Mouse (Mus musculus) cerebellum, adult 2 months (tissue): ENCODE results near the gene Myrip. TPM values are rescaled to one million over a fixed set of nuclear protein-coding genes. Genes with fewer than 3 reads are reported as not detected.
A peak's percentile ranks its signal among the peaks of the same experiment; 100 is the strongest.

Experiments used
- DNase-seq, 2 experiments: peaks; one replicate each; pipeline ENCODE4 v3.0.0; 2021
- H3K27ac ChIP-seq: fragments of 200-500 bp; 2 replicates; pipeline ENCODE4 v1.5.1; 2012; ENCODE audit warnings: low read length, control low read depth, inconsistent platforms; ENCODE audit not compliant: insufficient read depth
- H3K27me3 ChIP-seq: fragments of 200-500 bp; 2 replicates; pipeline ENCODE4 v1.6.1; 2012; ENCODE audit warnings: inconsistent platforms, mild to moderate bottlenecking, low read length, moderate library complexity; ENCODE audit not compliant: control insufficient read depth, insufficient read depth
- H3K4me1 ChIP-seq: fragments of 200-500 bp; 2 replicates; pipeline ENCODE4 v1.6.1; 2011; ENCODE audit warnings: low read length; ENCODE audit not compliant: control insufficient read depth, insufficient read depth
- H3K4me3 ChIP-seq: fragments of 200-500 bp; replicated peaks from 2 replicates; pipeline ENCODE3; 2011; ENCODE audit warnings: mild to moderate bottlenecking, low read depth, low read length, control low read depth; ENCODE audit not compliant: insufficient read depth
- CTCF ChIP-seq: fragments of 200-500 bp; IDR thresholded peaks from 2 replicates; pipeline ENCODE4 v1.5.1; 2011; ENCODE audit warnings: low read depth, mild to moderate bottlenecking, control low read depth, low read length, moderate library complexity, borderline replicate concordance; ENCODE audit not compliant: insufficient read depth
- POLR2A ChIP-seq: fragments of 200-500 bp; IDR thresholded peaks from 2 replicates; pipeline ENCODE4 v1.6.1; 2011; ENCODE audit warnings: low read length, control low read depth, borderline replicate concordance; ENCODE audit not compliant: insufficient read depth
- WGBS: fragments of 180-500 bp; shearing (Covaris S2); methylation state at CpG from one replicate; pipeline ENCODE4 v1.1.7; 2018; 5-methylcytosine and 5-hydroxymethylcytosine counted together
- polyA plus RNA-seq: library from polyadenylated mRNA; depleted of rRNA; stranded (reverse); fragments of >200 nt; gene quantifications from 2 replicates; pipeline ENCODE4 v1.2.3, GENCODE M21; 2012

The Myrip gene
- polyA plus RNA-seq, 1 experiment = 18.2 TPM

DNA sequence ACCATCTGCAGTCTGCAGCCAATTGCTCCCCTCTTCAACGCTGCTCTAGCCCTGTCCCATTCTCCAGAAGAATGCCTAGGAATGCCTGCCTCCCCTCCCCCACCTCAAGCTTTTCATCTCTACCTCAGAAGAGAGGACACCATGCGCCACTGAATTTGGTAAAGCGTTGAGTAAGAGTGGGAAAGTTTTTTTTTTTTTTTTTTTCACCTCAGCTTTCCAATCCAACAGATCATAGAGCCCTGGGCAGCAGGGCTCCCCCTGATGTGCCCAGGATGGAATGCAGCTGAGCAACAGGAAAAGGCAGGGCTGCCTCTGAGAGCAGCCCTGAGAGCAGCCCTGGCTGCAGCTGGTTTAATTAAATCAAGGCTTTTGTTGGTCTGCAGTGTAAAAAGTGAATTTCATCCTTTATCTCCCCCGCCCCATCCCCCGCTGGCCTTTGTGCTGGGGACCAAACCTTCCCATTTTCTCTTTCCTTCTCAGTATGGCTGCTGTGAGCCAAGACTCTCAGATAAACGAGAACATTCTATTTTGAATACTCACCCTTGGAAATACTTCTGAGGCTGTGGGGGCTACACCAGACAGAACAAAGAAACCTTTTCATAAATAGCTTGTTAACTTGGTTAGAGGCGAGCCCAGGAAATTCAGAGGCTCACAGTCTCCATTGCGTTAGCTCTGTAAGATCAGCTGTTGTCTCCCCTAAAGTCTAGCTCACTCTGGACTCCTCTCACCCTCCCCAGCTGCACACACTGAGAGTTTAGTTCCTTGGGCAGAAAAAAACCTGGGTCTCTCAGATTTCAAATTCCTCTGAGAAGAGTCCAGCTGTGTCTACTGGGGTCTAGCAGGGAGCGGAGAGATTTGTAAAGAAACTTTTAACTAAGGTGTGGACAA lies 154.7 kb downstream of the Myrip start:
- Histone ChIP-seq H3K27ac (no peak overlapping the region), H3K4me1 (no peaks in the 10 kb centered on the region), H3K27me3 (no peaks in the 10 kb centered on the region), H3K4me3 (no peak overlapping the region)
- DNase-seq = no peak
- TF ChIP-seq POLR2A (no peak), CTCF (no peak)
- 33% methylated on average over 9 of the region's 9 CpGs for WGBS

DNA sequence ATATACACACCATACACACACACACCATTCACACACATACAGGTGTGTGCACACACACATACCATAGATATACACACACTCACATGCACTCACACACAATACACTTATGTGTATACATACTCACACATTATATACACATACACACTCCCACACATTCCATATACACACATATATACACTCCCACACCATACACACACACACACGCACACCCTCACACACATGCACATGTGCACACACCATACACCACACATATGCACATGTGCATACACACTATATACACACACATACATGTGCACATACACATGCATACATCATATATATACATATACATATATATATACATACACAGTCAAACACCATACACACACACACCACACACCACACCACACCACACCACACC lies 169.1 kb downstream of the Myrip start:
- H3K27ac ChIP-seq = no peak overlapping the region
- 100% methylated on average over 1 of the region's 1 CpGs for WGBS
- H3K4me1 ChIP-seq = no peaks in the 10 kb centered on the region
- H3K27me3 ChIP-seq = no peaks in the 10 kb centered on the region
- no peak for DNase-seq
- TF ChIP-seq CTCF = no peak
- no peak for TF ChIP-seq POLR2A
- H3K4me3 ChIP-seq = no peak overlapping the region

DNA sequence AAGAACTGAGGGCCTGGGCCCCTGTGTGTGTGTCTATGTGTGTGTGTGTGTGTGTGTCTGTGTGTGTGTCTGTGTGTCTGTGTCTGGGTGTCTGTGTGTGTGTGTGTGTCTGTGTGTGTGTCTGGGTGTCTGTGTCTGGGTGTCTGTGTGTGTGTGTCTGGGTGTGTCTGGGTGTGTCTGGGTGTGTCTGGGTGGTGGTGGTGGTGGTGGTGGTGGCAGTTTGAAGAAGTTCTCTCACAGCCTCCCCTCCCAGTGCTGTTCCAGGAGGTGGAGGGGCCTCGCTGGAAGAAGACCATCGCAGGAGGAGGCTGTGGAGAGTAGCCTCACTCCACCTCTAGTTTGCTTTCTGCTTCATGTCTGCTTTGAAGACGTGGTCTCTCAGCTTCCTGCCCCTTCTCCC lies 180.3 kb downstream of the Myrip start:
- WGBS = 79% methylated on average over 3 of the region's 3 CpGs
- no peak overlapping the region for H3K27ac ChIP-seq
- no peaks in the 10 kb centered on the region for H3K4me1 ChIP-seq
- no peak overlapping the region for H3K4me3 ChIP-seq
- TF ChIP-seq POLR2A = no peak
- TF ChIP-seq CTCF = no peak
- H3K27me3 ChIP-seq = no peaks in the 10 kb centered on the region
- no peak for DNase-seq

DNA sequence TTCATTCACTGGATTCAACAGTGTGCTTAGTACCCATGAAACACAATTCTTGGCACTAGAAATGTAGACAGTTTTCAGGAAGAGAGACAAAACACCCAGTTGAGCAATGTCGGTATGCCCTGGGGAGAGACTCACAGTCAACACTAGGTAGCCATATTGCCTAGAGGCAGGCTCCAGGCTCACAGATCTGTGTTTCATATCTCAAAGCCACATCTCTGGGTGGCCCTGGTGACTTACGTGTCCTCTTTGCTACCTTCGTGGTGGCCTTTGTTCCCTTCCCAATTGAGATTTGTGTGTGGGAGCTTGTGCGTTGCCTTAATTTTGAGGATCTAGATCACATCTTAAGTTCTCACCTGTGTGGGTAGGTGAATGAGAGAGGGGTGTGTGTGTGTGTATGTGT lies 181.1 kb downstream of the Myrip start:
- DNase-seq = no peak
- no peak overlapping the region for H3K27ac ChIP-seq
- WGBS = 91% methylated on average over 4 of the region's 4 CpGs
- H3K4me1 ChIP-seq = no peaks in the 10 kb centered on the region
- no peaks in the 10 kb centered on the region for H3K27me3 ChIP-seq
- no peak for TF ChIP-seq POLR2A
- TF ChIP-seq CTCF = no peak
- no peak overlapping the region for H3K4me3 ChIP-seq

DNA sequence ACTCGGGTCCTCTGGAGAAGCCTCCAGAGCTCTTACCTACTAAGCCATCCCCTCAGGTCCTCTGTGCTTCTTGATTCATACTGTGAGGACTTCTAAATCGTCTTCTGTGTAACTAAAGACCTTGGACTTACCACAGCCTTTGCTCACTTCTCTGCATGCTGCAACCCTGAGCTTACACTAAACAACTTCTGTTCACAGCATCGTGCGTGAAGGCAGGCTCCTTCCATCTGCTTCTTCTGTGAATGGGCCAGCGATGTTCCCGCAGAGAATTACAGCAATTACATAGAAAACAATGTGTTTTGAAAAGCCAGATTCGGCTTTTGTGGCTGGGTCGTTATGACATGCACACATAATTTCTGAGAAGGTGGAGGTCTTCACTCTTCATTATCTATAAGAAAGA lies 181.8 kb downstream of the Myrip start:
- DNase-seq = no peak
- Histone ChIP-seq H3K4me3 (no peak overlapping the region), H3K4me1 (no peaks in the 10 kb centered on the region), H3K27ac (no peak overlapping the region), H3K27me3 (no peaks in the 10 kb centered on the region)
- WGBS = 68% methylated on average over 8 of the region's 8 CpGs
- no peak for TF ChIP-seq POLR2A
- TF ChIP-seq CTCF = no peak

DNA sequence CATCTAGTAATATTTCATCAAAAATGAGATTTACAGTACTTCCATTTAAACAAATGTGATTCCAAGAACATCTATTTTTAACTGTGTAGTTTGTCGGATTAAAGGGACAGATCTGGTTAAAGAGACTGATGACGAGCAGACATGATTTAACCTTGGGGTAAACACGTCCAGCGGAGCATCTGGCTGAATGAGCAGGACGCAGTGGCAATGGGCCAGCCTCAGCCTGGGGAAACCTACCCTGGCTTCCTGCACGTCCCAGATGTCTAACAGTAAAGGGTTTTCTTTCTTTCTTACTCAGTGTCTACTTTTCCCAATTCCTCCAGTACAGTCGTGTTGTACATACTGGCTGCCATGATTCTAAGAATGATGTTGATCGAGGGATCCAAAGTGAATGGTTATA lies 185.8 kb downstream of the Myrip start:
- no peaks in the 10 kb centered on the region for H3K4me1 ChIP-seq
- DNase-seq = no peak
- TF ChIP-seq POLR2A = no peak
- TF ChIP-seq CTCF = no peak
- WGBS = 41% methylated on average over 8 of the region's 8 CpGs
- H3K27me3 ChIP-seq = no peaks in the 10 kb centered on the region
- H3K27ac ChIP-seq = no peak overlapping the region
- H3K4me3 ChIP-seq = no peak overlapping the region

DNA sequence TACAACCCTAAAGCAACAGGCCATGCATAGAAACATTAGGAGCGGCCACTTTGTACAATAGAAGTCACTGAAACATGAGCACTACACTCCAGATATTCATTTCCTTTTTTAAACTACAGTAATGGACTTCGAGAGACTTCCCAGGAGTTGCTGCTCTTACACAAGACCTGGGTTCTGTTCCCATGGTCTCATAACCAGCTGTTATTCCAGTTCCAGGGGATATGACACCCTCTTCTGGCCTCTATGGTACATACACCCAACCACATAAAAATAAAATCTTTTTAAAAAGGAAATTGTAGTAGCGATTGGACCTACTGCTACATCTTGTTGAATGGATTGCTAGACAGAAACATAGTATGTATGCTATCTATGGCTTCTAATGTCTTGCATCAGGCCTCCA lies 190.2 kb downstream of the Myrip start:
- Histone ChIP-seq H3K27me3 (no peaks in the 10 kb centered on the region), H3K4me3 (peak overlapping the region; percentile 80), H3K4me1 (0 out of 2 replicates have a peak, but pooled peaks cover 4% of the 10 kb centered on the region), H3K27ac (no peak overlapping the region)
- no peak for TF ChIP-seq POLR2A
- no peak for TF ChIP-seq CTCF
- 82% methylated on average over 3 of the region's 3 CpGs for WGBS
- DNase-seq = no peak

DNA sequence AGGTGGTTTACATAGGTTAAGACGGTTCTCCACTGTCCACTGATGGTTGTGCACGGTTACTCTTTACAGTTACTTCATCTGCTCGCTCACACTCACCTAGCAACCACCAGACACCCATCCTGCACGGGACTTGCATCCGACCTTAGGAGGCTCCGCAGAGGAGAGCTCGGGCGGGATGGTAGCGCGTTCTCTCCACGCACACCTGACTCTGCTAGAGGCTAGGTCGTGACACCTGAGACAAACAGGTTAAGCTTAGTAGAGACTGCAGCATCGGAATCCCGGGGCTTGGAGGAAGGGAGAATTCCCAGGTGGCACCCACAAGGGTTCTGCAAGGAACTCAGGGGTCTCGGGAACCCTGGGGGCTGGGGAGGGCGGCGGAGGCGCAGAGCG lies 190.7 kb downstream of the Myrip start, which contains the start of gene Eif1b:
Eif1b (plus strand) TSS at position 223 of the 390 bp plus-strand sequence.
- Histone ChIP-seq H3K27me3 (no peaks in the 10 kb centered on the region), H3K4me3 (peak within 1 kb of the TSS; percentile 80), H3K27ac (peak within 1 kb of the TSS; percentile 93), H3K4me1 (0 out of 2 replicates have a peak, but pooled peaks cover 4% of the 10 kb centered on the region)
- WGBS = 3% methylated on average over 19 of the region's 19 CpGs
- no peak for DNase-seq
- TF ChIP-seq POLR2A (no peak), CTCF (no peak)
